Mouse (Mus musculus) hindbrain, embryonic 10.5 days (tissue): ENCODE results near the gene Rxra. TPM values are rescaled to one million over a fixed set of nuclear protein-coding genes. Genes with fewer than 3 reads are reported as not detected.

ENCODE experiments used
- DNase-seq: peaks from one replicate; pipeline ENCODE4 v3.0.0-alpha.2; 2017; ENCODE audit warnings: low spot score
- H3K27ac ChIP-seq: fragments of 300-500 bp; sonication (generic); 2 replicates; pipeline ENCODE4 v1.5.1; 2016; ENCODE audit warnings: mild to moderate bottlenecking, moderate library complexity
- H3K27me3 ChIP-seq: fragments of 300-500 bp; sonication (generic); 2 replicates; pipeline ENCODE4 v1.6.1; 2016; ENCODE audit warnings: mild to moderate bottlenecking; ENCODE audit not compliant: poor library complexity, insufficient read depth, severe bottlenecking
- H3K36me3 ChIP-seq: fragments of 300-500 bp; sonication (generic); 2 replicates; pipeline ENCODE4 v1.6.1; 2016; ENCODE audit warnings: mild to moderate bottlenecking, moderate library complexity
- H3K4me1 ChIP-seq: fragments of 300-500 bp; sonication (generic); replicated peaks from 2 replicates; pipeline ENCODE4 v1.6.1; 2016; ENCODE audit warnings: mild to moderate bottlenecking
- H3K4me3 ChIP-seq: fragments of 300-500 bp; sonication (generic); 2 replicates; pipeline ENCODE4 v1.5.1; 2016; ENCODE audit warnings: mild to moderate bottlenecking, moderate library complexity
- H3K9me3 ChIP-seq: fragments of 300-500 bp; sonication (generic); 2 replicates; pipeline ENCODE4 v1.6.1; 2016; ENCODE audit warnings: mild to moderate bottlenecking, moderate library complexity
- WGBS: fragments of 180-500 bp; shearing (Covaris S2); methylation state at CpG from one replicate; pipeline ENCODE4 v1.1.7; 2016; 5-methylcytosine and 5-hydroxymethylcytosine counted together
- polyA plus RNA-seq: library from polyadenylated mRNA; unstranded; fragments of >200 nt; fragmentation: Nextera tagmentation; extraction: Ambion mirVana; gene quantifications from 2 replicates; pipeline ENCODE4 v1.2.1, GENCODE M21; 2016

The Rxra gene
- polyA plus RNA-seq, 1 experiment from 2014 or later: 10.3 TPM

GRCm38 (mm10) chr2:27687973-27688372, 11.7 kb downstream of the Rxra start:
- DNase-seq: no peak
- WGBS: 80% methylated on average over 5 of the region's 5 CpGs
- no peaks in the 10 kb centered on the region for H3K9me3 ChIP-seq
- no peaks in the 10 kb centered on the region for H3K36me3 ChIP-seq
- no peaks in the 10 kb centered on the region; the same call in 1 of the 2 replicates for H3K27me3 ChIP-seq
- H3K4me1 ChIP-seq: peaks cover 82% of the 10 kb centered on the region
- no peak overlapping the region for H3K4me3 ChIP-seq
- H3K27ac ChIP-seq: 0 out of 2 replicates have a peak overlapping the region, but pooled peaks have one; percentile 45

GRCm38 (mm10) chr2:27690714-27691113, 14.5 kb downstream of the Rxra start:
- Histone ChIP-seq H3K9me3 (no peaks in the 10 kb centered on the region), H3K36me3 (no peaks in the 10 kb centered on the region), H3K4me1 (peaks cover 85% of the 10 kb centered on the region), H3K27me3 (no peaks in the 10 kb centered on the region), H3K27ac (peak overlapping the region; percentile 6; the same call in 1 of the 2 replicates), H3K4me3 (no peak overlapping the region)
- WGBS: 30% methylated on average over 5 of the region's 5 CpGs
- DNase-seq: no peak

- Histone ChIP-seq H3K4me1 (peaks cover 88% of the 10 kb centered on the region), H3K9me3 (no peaks in the 10 kb centered on the region), H3K27ac (peak overlapping the region; percentile 6; the same call in 1 of the 2 replicates), H3K36me3 (no peaks in the 10 kb centered on the region), H3K27me3 (no peaks in the 10 kb centered on the region), H3K4me3 (no peak overlapping the region)
- no peak for DNase-seq
- WGBS: 77% methylated on average over 14 of the region's 14 CpGs
These were observed 15.0 kb downstream of the Rxra start for GRCm38 (mm10) chr2:27691139-27691720.

- H3K4me3 ChIP-seq: no peak overlapping the region
- H3K36me3 ChIP-seq: no peaks in the 10 kb centered on the region
- DNase-seq: no peak
- H3K4me1 ChIP-seq: peaks cover 81% of the 10 kb centered on the region
- 82% methylated on average over 3 of the region's 3 CpGs for WGBS
- no peaks in the 10 kb centered on the region for H3K9me3 ChIP-seq
- no peaks in the 10 kb centered on the region for H3K27me3 ChIP-seq
- peak overlapping the region; percentile 29 for H3K27ac ChIP-seq
These were observed 16.4 kb downstream of the Rxra start for GRCm38 (mm10) chr2:27692608-27693007.

GRCm38 (mm10) chr2:27693684-27694083, 17.4 kb downstream of the Rxra start:
- Histone ChIP-seq H3K4me1 (peaks cover 84% of the 10 kb centered on the region), H3K27ac (peak overlapping the region; percentile 74; the same call in 1 of the 2 replicates), H3K9me3 (no peaks in the 10 kb centered on the region), H3K27me3 (no peaks in the 10 kb centered on the region), H3K4me3 (no peak overlapping the region), H3K36me3 (no peaks in the 10 kb centered on the region)
- no peak for DNase-seq
- WGBS: 93% methylated on average over 6 of the region's 6 CpGs

- WGBS: 11% methylated on average over 7 of the region's 7 CpGs
- Histone ChIP-seq H3K36me3 (no peaks in the 10 kb centered on the region), H3K27ac (peak overlapping the region; percentile 85), H3K9me3 (no peaks in the 10 kb centered on the region), H3K27me3 (no peaks in the 10 kb centered on the region), H3K4me1 (peaks cover 90% of the 10 kb centered on the region), H3K4me3 (no peak overlapping the region)
- peak; percentile 58 for DNase-seq
These were observed 23.3 kb downstream of the Rxra start for GRCm38 (mm10) chr2:27699574-27699973.

- WGBS: 64% methylated on average over 3 of the region's 3 CpGs
- Histone ChIP-seq H3K27me3 (no peaks in the 10 kb centered on the region), H3K4me3 (no peak overlapping the region), H3K9me3 (no peaks in the 10 kb centered on the region), H3K36me3 (no peaks in the 10 kb centered on the region), H3K27ac (peak overlapping the region; percentile 81), H3K4me1 (peaks cover 83% of the 10 kb centered on the region)
- no peak for DNase-seq
These were observed 26.0 kb downstream of the Rxra start for GRCm38 (mm10) chr2:27702283-27702682.

- WGBS: 71% methylated on average over 10 of the region's 10 CpGs
- Histone ChIP-seq H3K4me1 (peaks cover 75% of the 10 kb centered on the region), H3K9me3 (no peaks in the 10 kb centered on the region), H3K36me3 (no peaks in the 10 kb centered on the region), H3K27ac (peak overlapping the region; percentile 81), H3K27me3 (no peaks in the 10 kb centered on the region), H3K4me3 (no peak overlapping the region)
- no peak for DNase-seq
These were observed 26.8 kb downstream of the Rxra start for GRCm38 (mm10) chr2:27702904-27703666.

GRCm38 (mm10) chr2:27703852-27704640, 27.8 kb downstream of the Rxra start:
- Histone ChIP-seq H3K27ac (peak overlapping the region; percentile 17), H3K4me1 (peaks cover 70% of the 10 kb centered on the region), H3K4me3 (no peak overlapping the region), H3K27me3 (no peaks in the 10 kb centered on the region), H3K36me3 (no peaks in the 10 kb centered on the region), H3K9me3 (no peaks in the 10 kb centered on the region)
- DNase-seq: no peak
- 74% methylated on average over 9 of the region's 9 CpGs for WGBS

GRCm38 (mm10) chr2:27704641-27705040, 28.4 kb downstream of the Rxra start:
- Histone ChIP-seq H3K27ac (0 out of 2 replicates have a peak overlapping the region, but pooled peaks have one; percentile 17), H3K4me1 (peaks cover 68% of the 10 kb centered on the region), H3K36me3 (no peaks in the 10 kb centered on the region), H3K4me3 (no peak overlapping the region), H3K27me3 (no peaks in the 10 kb centered on the region), H3K9me3 (no peaks in the 10 kb centered on the region)
- DNase-seq: no peak
- WGBS: 89% methylated on average over 3 of the region's 3 CpGs

- H3K4me3 ChIP-seq: no peak overlapping the region
These were observed 34.7 kb downstream of the Rxra start for GRCm38 (mm10) chr2:27710871-27711382.

GRCm38 (mm10) chr2:27712626-27713025, 36.4 kb downstream of the Rxra start:
- H3K4me3 ChIP-seq: no peak overlapping the region
- DNase-seq: no peak
- no peaks in the 10 kb centered on the region for H3K9me3 ChIP-seq
- WGBS: 89% methylated on average over 5 of the region's 5 CpGs
- no peak overlapping the region for H3K27ac ChIP-seq
- H3K4me1 ChIP-seq: peaks cover 78% of the 10 kb centered on the region
- no peaks in the 10 kb centered on the region for H3K36me3 ChIP-seq
- no peaks in the 10 kb centered on the region for H3K27me3 ChIP-seq

More at GRCm38 (mm10) chr2:27710871-27711382, 34.7 kb downstream of the Rxra start:
- Histone ChIP-seq H3K36me3 (no peaks in the 10 kb centered on the region), H3K27ac (no peak overlapping the region), H3K27me3 (no peaks in the 10 kb centered on the region), H3K9me3 (no peaks in the 10 kb centered on the region), H3K4me1 (peaks cover 61% of the 10 kb centered on the region)
- DNase-seq: no peak
- WGBS: 54% methylated on average over 3 of the region's 3 CpGs
